Mouse (Mus musculus): Measurements from ENCODE around the gene Ksr2. TPM values are rescaled to one million over a fixed set of nuclear protein-coding genes. Genes with fewer than 3 reads are reported as not detected.

Ksr2 gene
- total and polyA plus RNA-seq, 3 experiments = 0.36 to 1.3 (median 1.2) TPM

GRCm38 (mm10) chr5:117780681-117781080 is 366.9 kb downstream of the Ksr2 start, which contains the start of gene Nos1:
Gene Nos1 (plus strand): TSS chr5:117781032.
- no peak for DNase-seq (ENCODE audit: extremely low read depth)
- TF ChIP-seq JUND (conservative IDR thresholded peaks at IDR 0.05; ENCODE audit: low read depth, low read length) (no peak), IRF4 (IDR thresholded peaks at IDR 0.05; ENCODE audit: low read depth, low read length) (no peak)
- dilution Hi-C loops (cut with MboI; ENCODE audit: extremely low pct_ligation_motif_present, extremely low pct_unique_long_range_greater_than_20kb, low sequenced_read_pairs) = no loop called here

GRCm38 (mm10) chr5:117781178-117781577 is 367.4 kb downstream of the Ksr2 start:
- no peaks in the 10 kb centered on the region for H3K79me2 ChIP-seq (replicated peaks; ENCODE audit: control insufficient read depth, extremely low read depth, insufficient read depth, poor library complexity, severe bottlenecking)
- no peak overlapping the region for H3K4me2 ChIP-seq (ENCODE audit: insufficient read depth, low read depth, poor library complexity, severe bottlenecking)
- dilution Hi-C loops (cut with MboI; ENCODE audit: extremely low pct_ligation_motif_present, extremely low pct_unique_long_range_greater_than_20kb, low sequenced_read_pairs) = no loop called here
- peaks cover 4% of the 10 kb centered on the region for H3K9me3 ChIP-seq (replicated peaks; ENCODE audit: low read length)
- H3K4me1 ChIP-seq (ENCODE audit: control insufficient read depth in 1 of 2, insufficient read depth in 2 of 2) = peaks cover 2 to 8% of the 10 kb centered on the region in 2 experiments; a peak in 3 of 4 replicates
- H3K4me3 ChIP-seq (replicated peaks in 1 of 3; ENCODE audit: low read depth in 2 of 3, low read length in 2 of 3, poor library complexity in 1 of 3) = no peak overlapping the region
- no peaks in the 10 kb centered on the region for H3K27me3 ChIP-seq (replicated peaks)
- in situ Hi-C loops (cut with MboI; ENCODE audit: low pct_ligation_motif_present, low pct_unique_long_range_greater_than_20kb, low sequenced_read_pairs) = no loop called here
- DNase-seq (ENCODE audit: extremely low read depth) = no peak
- H3K9ac ChIP-seq (ENCODE audit: insufficient read depth, low read depth) = no peak overlapping the region
- no peaks in the 10 kb centered on the region for H3K36me3 ChIP-seq (replicated peaks in 1 of 2; ENCODE audit: control insufficient read depth in 1 of 2, insufficient read depth in 1 of 2, low read length in 1 of 2)
- H3K27ac ChIP-seq (ENCODE audit: insufficient read depth, low read depth) = no peak overlapping the region
- TF ChIP-seq GABPA (IDR thresholded peaks at IDR 0.05; ENCODE audit: insufficient replicate concordance, low read depth, low read length) = no peak
- no peak for TF ChIP-seq POLR2A (IDR thresholded peaks at IDR 0.05; ENCODE audit: low read depth, low read length)
- TF ChIP-seq NELFE (IDR thresholded peaks at IDR 0.05; ENCODE audit: low read depth, low read length) = no peak
- TF ChIP-seq ZMIZ1 (IDR thresholded peaks at IDR 0.05; ENCODE audit: low read depth, low read length) = no peak
- TF ChIP-seq IRF4 (IDR thresholded peaks at IDR 0.05; ENCODE audit: low read depth, low read length) = no peak
- no peak for TF ChIP-seq TBP (conservative IDR thresholded peaks at IDR 0.05; ENCODE audit: low read depth, low read length)
- no peak for TF ChIP-seq CTCF (conservative IDR thresholded peaks at IDR 0.05 in 1 of 2, IDR thresholded peaks at IDR 0.05 in 1 of 2; ENCODE audit: low read depth in 2 of 2, low read length in 2 of 2)
- TF ChIP-seq ETS1 (conservative IDR thresholded peaks at IDR 0.05; ENCODE audit: low read depth, low read length) = no peak
- TF ChIP-seq MYC (IDR thresholded peaks at IDR 0.05; ENCODE audit: low read depth, low read length) = no peak
- no peak for TF ChIP-seq USF1 (IDR thresholded peaks at IDR 0.05; ENCODE audit: low read depth, low read length)
- no peak for TF ChIP-seq TCF12 (IDR thresholded peaks at IDR 0.05; ENCODE audit: low read depth, low read length)
- no peak for TF ChIP-seq ZNF384 (IDR thresholded peaks at IDR 0.05; ENCODE audit: low read depth, low read length)
- no peak for TF ChIP-seq RAD21 (IDR thresholded peaks at IDR 0.05; ENCODE audit: low read depth, low read length)
- TF ChIP-seq MEF2A (IDR thresholded peaks at IDR 0.05; ENCODE audit: borderline replicate concordance, low read depth, low read length) = no peak
- no peak for TF ChIP-seq CHD2 (IDR thresholded peaks at IDR 0.05; ENCODE audit: low read length)
- TF ChIP-seq JUND (conservative IDR thresholded peaks at IDR 0.05; ENCODE audit: low read depth, low read length) = no peak

More at GRCm38 (mm10) chr5:117780681-117781080, 366.9 kb downstream of the Ksr2 start, which contains the start of gene Nos1:
- in situ Hi-C loops (cut with MboI; ENCODE audit: low pct_ligation_motif_present, low pct_unique_long_range_greater_than_20kb, low sequenced_read_pairs) = no loop called here
- Histone ChIP-seq H3K27me3 (replicated peaks) (no peaks in the 10 kb centered on the region), H3K9me3 (replicated peaks; ENCODE audit: low read length) (peaks cover 4% of the 10 kb centered on the region), H3K4me1 (ENCODE audit: control insufficient read depth in 1 of 2, insufficient read depth in 2 of 2) (peaks cover 2 to 8% of the 10 kb centered on the region in 2 experiments; a peak in 3 of 4 replicates), H3K4me2 (ENCODE audit: insufficient read depth, low read depth, poor library complexity, severe bottlenecking) (no peak within 1 kb of the TSS), H3K79me2 (replicated peaks; ENCODE audit: control insufficient read depth, extremely low read depth, insufficient read depth, poor library complexity, severe bottlenecking) (no peaks in the 10 kb centered on the region), H3K4me3 (replicated peaks in 1 of 3; ENCODE audit: low read depth in 2 of 3, low read length in 2 of 3, poor library complexity in 1 of 3) (no peak within 1 kb of the TSS), H3K9ac (ENCODE audit: insufficient read depth, low read depth) (no peak within 1 kb of the TSS), H3K27ac (ENCODE audit: insufficient read depth, low read depth) (no peak within 1 kb of the TSS), H3K36me3 (replicated peaks in 1 of 2; ENCODE audit: control insufficient read depth in 1 of 2, insufficient read depth in 1 of 2, low read length in 1 of 2) (no peaks in the 10 kb centered on the region)
